Mouse (Mus musculus) midbrain, embryonic 11.5 days (tissue): Measurements from ENCODE around the gene Uncx. TPM values are rescaled to one million over a fixed set of nuclear protein-coding genes. Genes with fewer than 3 reads are reported as not detected.
A peak's percentile ranks its signal among the peaks of the same experiment; 100 is the strongest.

Experiments
- ATAC-seq: fragments of 200-750 bp; cut with Nextera tagmentation; 2 replicates; pipeline ENCODE4 v1.8.0; 2017; ENCODE audit warnings: moderate TSS enrichment, moderate library complexity; ENCODE audit not compliant: low FRiP score
- DNase-seq: peaks from one replicate; pipeline ENCODE4 v3.0.0; 2015; ENCODE audit warnings: low spot score; ENCODE audit errors: missing footprints
- H3K27ac ChIP-seq: fragments of 300-500 bp; sonication (generic); 2 replicates; pipeline ENCODE4 v1.5.1; 2014; ENCODE audit warnings: low read depth, low read length
- H3K27me3 ChIP-seq: fragments of 300-500 bp; sonication (generic); 2 replicates; pipeline ENCODE4 v1.6.1; 2014; ENCODE audit warnings: mild to moderate bottlenecking, low read length, moderate library complexity, mixed read lengths; ENCODE audit not compliant: control insufficient read depth, insufficient read depth
- H3K36me3 ChIP-seq: fragments of 300-500 bp; sonication (generic); 2 replicates; pipeline ENCODE4 v1.6.1; 2014; ENCODE audit warnings: mild to moderate bottlenecking, low read length, moderate library complexity, mixed read lengths; ENCODE audit not compliant: control insufficient read depth, insufficient read depth
- H3K4me1 ChIP-seq: fragments of 300-500 bp; sonication (generic); 2 replicates; pipeline ENCODE4 v1.6.1; 2014; ENCODE audit warnings: low read length; ENCODE audit not compliant: control insufficient read depth, insufficient read depth
- H3K4me2 ChIP-seq: fragments of 300-500 bp; sonication (generic); 2 replicates; pipeline ENCODE4 v1.6.1; 2014; ENCODE audit warnings: mild to moderate bottlenecking, moderate library complexity
- H3K4me3 ChIP-seq: fragments of 300-500 bp; sonication (generic); 2 replicates; pipeline ENCODE4 v1.5.1; 2014; ENCODE audit warnings: low read depth, low read length
- H3K9ac ChIP-seq: fragments of 300-500 bp; sonication (generic); 2 replicates; pipeline ENCODE4 v1.6.1; 2014; ENCODE audit warnings: low read length
- H3K9me3 ChIP-seq: fragments of 300-500 bp; sonication (generic); 2 replicates; pipeline ENCODE4 v1.6.1; 2016; ENCODE audit warnings: low read length; ENCODE audit not compliant: control insufficient read depth
- WGBS: fragments of 180-500 bp; shearing (Covaris S2); extraction: QIAGEN DNeasy Blood & Tissue Kit; methylation state at CpG from one replicate; pipeline ENCODE4 v1.1.7; 2014; 5-methylcytosine and 5-hydroxymethylcytosine counted together
- polyA plus RNA-seq: library from polyadenylated mRNA; unstranded; fragments of >200 nt; fragmentation: Nextera tagmentation; extraction: Ambion mirVana; gene quantifications from 2 replicates; pipeline ENCODE4 v1.2.1, GENCODE M21; 2014

The Uncx gene
- polyA plus RNA-seq, 1 experiment from 2014 or later, result 41.8 TPM

- H3K27ac ChIP-seq, result no peak overlapping the region; the same call in 1 of the 2 replicates
- H3K36me3 ChIP-seq, result no peaks in the 10 kb centered on the region
- H3K4me3 ChIP-seq, result no peak overlapping the region
- H3K4me2 ChIP-seq, result peak overlapping the region; percentile 30
- no peaks in the 10 kb centered on the region for H3K9me3 ChIP-seq
- H3K9ac ChIP-seq, result peak overlapping the region; percentile 2; the same call in 1 of the 2 replicates
- H3K4me1 ChIP-seq, result peaks cover 21% of the 10 kb centered on the region
- DNase-seq, result peak; percentile 93
- ATAC-seq, result peak; percentile 36
- under 1% methylated on average over 43 of the region's 43 CpGs for WGBS
- peaks cover 66% of the 10 kb centered on the region for H3K27me3 ChIP-seq
Measured at GRCm38 (mm10) chr5:139557531-139558467, 14.5 kb downstream of the Uncx start.

GRCm38 (mm10) chr5:139558468-139558804 is 15.1 kb downstream of the Uncx start:
- 1% methylated on average over 16 of the region's 16 CpGs for WGBS
- no peak for DNase-seq
- Histone ChIP-seq H3K27ac (no peak overlapping the region; the same call in 1 of the 2 replicates), H3K4me1 (peaks cover 21% of the 10 kb centered on the region), H3K4me2 (peak overlapping the region; percentile 30), H3K27me3 (peaks cover 63% of the 10 kb centered on the region), H3K4me3 (no peak overlapping the region), H3K9me3 (no peaks in the 10 kb centered on the region), H3K9ac (no peak overlapping the region), H3K36me3 (no peaks in the 10 kb centered on the region)
- peak; percentile 83 for ATAC-seq

- WGBS, result 1% methylated on average over 12 of the region's 12 CpGs
- no peak overlapping the region for H3K9ac ChIP-seq
- peaks cover 60% of the 10 kb centered on the region for H3K27me3 ChIP-seq
- peak; percentile 67 for ATAC-seq
- no peak overlapping the region for H3K4me2 ChIP-seq
- DNase-seq, result peak; percentile 93
- H3K4me3 ChIP-seq, result no peak overlapping the region
- H3K36me3 ChIP-seq, result no peaks in the 10 kb centered on the region
- peak overlapping the region; percentile 4; the same call in 1 of the 2 replicates for H3K27ac ChIP-seq
- no peaks in the 10 kb centered on the region for H3K9me3 ChIP-seq
- peaks cover 21% of the 10 kb centered on the region for H3K4me1 ChIP-seq
Measured at GRCm38 (mm10) chr5:139558917-139559660, 15.8 kb downstream of the Uncx start.

- DNase-seq (no peak), ATAC-seq (no peak)
- peaks cover 21% of the 10 kb centered on the region for H3K4me1 ChIP-seq
- no peak overlapping the region for H3K27ac ChIP-seq
- no peak overlapping the region for H3K9ac ChIP-seq
- no peaks in the 10 kb centered on the region for H3K9me3 ChIP-seq
- no peak overlapping the region for H3K4me3 ChIP-seq
- H3K27me3 ChIP-seq, result peaks cover 59% of the 10 kb centered on the region
- H3K36me3 ChIP-seq, result no peaks in the 10 kb centered on the region
- WGBS, result 53% methylated on average over 7 of the region's 7 CpGs
- H3K4me2 ChIP-seq, result no peak overlapping the region
Measured at GRCm38 (mm10) chr5:139559782-139560181, 16.5 kb downstream of the Uncx start.

GRCm38 (mm10) chr5:139561363-139562001 is 18.2 kb downstream of the Uncx start:
- WGBS, result 61% methylated on average over 4 of the region's 4 CpGs
- Histone ChIP-seq H3K4me3 (no peak overlapping the region), H3K27ac (no peak overlapping the region), H3K9me3 (no peaks in the 10 kb centered on the region), H3K9ac (no peak overlapping the region), H3K27me3 (peaks cover 44% of the 10 kb centered on the region), H3K4me2 (no peak overlapping the region), H3K36me3 (no peaks in the 10 kb centered on the region), H3K4me1 (peaks cover 19% of the 10 kb centered on the region)
- no peak for DNase-seq
- no peak for ATAC-seq

- DNase-seq (no peak), ATAC-seq (no peak)
- Histone ChIP-seq H3K4me2 (no peak overlapping the region), H3K9me3 (no peaks in the 10 kb centered on the region), H3K4me1 (peaks cover 8% of the 10 kb centered on the region), H3K4me3 (no peak overlapping the region), H3K27ac (no peak overlapping the region), H3K27me3 (peaks cover 20% of the 10 kb centered on the region; the same call in 1 of the 2 replicates), H3K36me3 (no peaks in the 10 kb centered on the region), H3K9ac (no peak overlapping the region)
- WGBS, result 60% methylated on average over 2 of the region's 2 CpGs
Measured at GRCm38 (mm10) chr5:139564663-139565062, 21.4 kb downstream of the Uncx start.

- H3K27me3 ChIP-seq, result peaks cover 14% of the 10 kb centered on the region; the same call in 1 of the 2 replicates
- ATAC-seq, result no peak
Measured at GRCm38 (mm10) chr5:139565462-139565861, 22.2 kb downstream of the Uncx start.

GRCm38 (mm10) chr5:139566640-139567399 is 23.5 kb downstream of the Uncx start:
- WGBS, result 66% methylated on average over 6 of the region's 6 CpGs
- Histone ChIP-seq H3K36me3 (no peaks in the 10 kb centered on the region), H3K9me3 (no peaks in the 10 kb centered on the region), H3K9ac (no peak overlapping the region), H3K27me3 (peaks cover 14% of the 10 kb centered on the region; the same call in 1 of the 2 replicates), H3K4me2 (no peak overlapping the region), H3K4me3 (no peak overlapping the region), H3K4me1 (peaks cover 8% of the 10 kb centered on the region), H3K27ac (no peak overlapping the region)
- ATAC-seq (no peak), DNase-seq (no peak)

More at GRCm38 (mm10) chr5:139565462-139565861, 22.2 kb downstream of the Uncx start:
- peaks cover 8% of the 10 kb centered on the region for H3K4me1 ChIP-seq
- 67% methylated on average over 4 of the region's 4 CpGs for WGBS
- H3K27ac ChIP-seq, result no peak overlapping the region
- no peaks in the 10 kb centered on the region for H3K36me3 ChIP-seq
- DNase-seq, result no peak
- no peak overlapping the region for H3K9ac ChIP-seq
- no peak overlapping the region for H3K4me2 ChIP-seq
- H3K4me3 ChIP-seq, result no peak overlapping the region
- no peaks in the 10 kb centered on the region for H3K9me3 ChIP-seq
